14 mouse cellular contexts compared by ENCODE assay signal in the genomic region with DNA sequence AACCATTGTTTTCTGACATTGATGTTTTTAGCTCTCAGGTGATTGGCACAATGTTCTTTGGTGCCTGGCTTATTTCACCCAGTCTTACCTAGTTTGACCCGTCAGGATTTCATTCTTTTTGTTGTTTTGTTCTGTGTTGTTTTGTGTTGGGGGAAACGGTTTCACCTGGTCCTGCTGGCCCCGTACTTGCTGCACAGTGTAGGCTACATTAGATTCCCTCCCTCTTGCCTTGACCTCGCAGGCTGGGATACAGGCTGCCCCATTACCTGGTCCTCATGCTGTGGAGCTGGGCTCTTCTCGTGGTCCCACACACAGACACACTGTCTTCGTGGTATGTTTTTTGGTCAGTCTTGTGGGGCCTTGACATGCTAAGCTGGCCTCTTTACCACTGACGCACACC.
"Had no signal": no experiment of that assay in that cellular context is flagged by ENCODE, and none has a peak within 500 bp of the region (broad histone marks: within the 10 kb centered on the region; RNA-seq: fewer than 3 reads in every experiment).

No protein-coding gene starts in this region.

- H3K9me3 ChIP-seq: limb, embryonic 10.5 days; liver, embryonic 15.5 days; neural tube, embryonic 12.5 days; stomach, embryonic 15.5 days had no signal

- H3K27me3 ChIP-seq: liver, embryonic 15.5 days; neural tube, embryonic 12.5 days; stomach, embryonic 15.5 days had no signal

- H3K4me2 ChIP-seq: liver, embryonic 11.5 days; liver, embryonic 15.5 days; stomach, embryonic 15.5 days had no signal

- ATAC-seq: lung, postnatal 0 days had no signal

- H3K4me3 ChIP-seq: left cerebral cortex, adult 2 months; limb, embryonic 10.5 days; liver, embryonic 15.5 days; stomach, embryonic 15.5 days had no signal

- H3K27ac ChIP-seq: left cerebral cortex, adult 2 months; liver, embryonic 15.5 days; stomach, embryonic 15.5 days had no signal

- DNase-seq: kidney, adult 18-20 months; kidney, postnatal 14 days; lung, adult 2 months; lung, postnatal 36 days; right cerebral cortex, postnatal 14 days; thymus, adult 2 months; thymus, postnatal 25 days had no signal

- H3K4me1 ChIP-seq: liver, embryonic 15.5 days had no signal

- H3K36me3 ChIP-seq: liver, embryonic 15.5 days; stomach, embryonic 15.5 days had no signal

- H3K9ac ChIP-seq: liver, embryonic 15.5 days; neural tube, embryonic 12.5 days; stomach, embryonic 15.5 days had no signal
